Mouse (Mus musculus) ovary, postnatal 10 days (tissue): ENCODE results near the gene Myom3.
"Not testable (repeated sequence)": the region's sequence is repeated elsewhere in the genome, so short reads cannot be mapped to it uniquely, and the experiment has no call there.

Experiments used
- DNase-seq: peaks from one replicate; pipeline ENCODE4 v3.0.0; 2022; ENCODE audit warnings: low spot score

Myom3 gene

DNA sequence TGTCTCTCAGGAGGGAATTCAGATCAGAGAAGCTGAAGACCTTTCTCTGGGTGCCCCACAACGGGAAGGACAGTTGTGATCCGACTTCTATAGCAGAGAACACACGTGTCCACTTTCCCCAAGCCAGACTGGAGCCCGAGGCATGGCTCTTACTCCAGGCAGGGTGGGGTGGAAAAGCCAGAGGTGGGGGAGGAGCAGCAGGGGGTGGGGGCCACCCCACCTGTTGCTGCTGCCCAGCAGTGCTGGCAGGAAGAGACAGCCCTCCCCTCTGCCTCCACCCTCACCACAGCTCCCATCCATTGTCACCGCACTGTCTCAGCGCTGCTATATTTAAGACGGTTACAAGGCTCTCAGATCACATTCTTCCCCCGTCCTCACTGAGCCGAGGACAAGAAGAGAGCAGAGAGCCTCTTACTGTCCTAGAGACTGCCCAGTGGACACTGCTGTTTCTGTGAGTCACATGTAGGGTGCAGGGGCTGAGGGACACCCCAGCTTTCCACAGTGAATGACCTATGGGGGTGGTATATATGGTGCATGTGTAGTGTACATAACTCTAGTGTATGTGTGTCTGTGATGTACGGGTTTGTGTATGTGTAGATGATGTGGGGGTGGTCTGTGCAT lies at the start of gene Myom3:
Gene Myom3 (plus strand): TSS at position 360 of the 621 bp plus-strand sequence.
- DNase-seq: no peak

DNA sequence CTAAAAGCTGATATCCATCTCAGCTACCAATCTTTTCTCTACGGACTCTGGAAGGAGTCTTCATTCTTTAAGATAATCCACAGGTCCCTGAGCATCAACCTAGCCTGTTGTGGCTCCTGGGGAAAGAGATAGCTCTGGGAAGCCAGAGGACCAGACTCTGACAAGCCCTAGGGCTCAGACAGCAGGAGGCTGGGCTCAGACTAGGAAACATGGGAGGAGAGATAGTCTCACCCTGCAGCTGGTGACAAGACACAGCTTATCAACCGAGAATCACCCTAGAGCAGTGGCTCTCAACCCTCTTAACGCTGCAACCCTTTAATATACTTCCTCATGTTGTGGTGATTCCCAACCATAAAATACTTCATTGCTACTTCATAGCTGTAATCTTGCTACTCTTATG lies 49.1 kb upstream of the Myom3 start:
- no peak for DNase-seq

- no peak for DNase-seq
These were observed 44.7 kb upstream of the Myom3 start for GRCm38 (mm10) chr4:135714776-135715175.

DNA sequence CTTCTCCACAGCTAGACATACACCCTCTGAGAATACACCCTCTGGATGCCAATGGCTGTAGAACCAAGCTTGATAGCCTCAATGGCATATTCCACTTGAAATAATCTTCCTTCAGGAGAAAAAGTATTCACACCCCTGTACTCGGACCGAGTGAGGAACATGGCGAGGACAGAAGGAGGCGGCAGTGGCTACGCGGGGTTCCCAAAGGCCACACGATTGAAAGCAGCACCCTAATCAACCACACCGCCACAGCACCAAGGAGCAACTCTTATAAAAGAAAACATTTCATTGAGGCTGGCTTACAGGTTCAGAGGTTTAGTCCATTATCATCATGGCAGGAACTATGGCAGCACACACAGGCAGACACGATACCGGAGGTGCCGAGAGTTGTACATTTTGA lies 43.1 kb upstream of the Myom3 start:
- DNase-seq: not testable (repeated sequence)

DNA sequence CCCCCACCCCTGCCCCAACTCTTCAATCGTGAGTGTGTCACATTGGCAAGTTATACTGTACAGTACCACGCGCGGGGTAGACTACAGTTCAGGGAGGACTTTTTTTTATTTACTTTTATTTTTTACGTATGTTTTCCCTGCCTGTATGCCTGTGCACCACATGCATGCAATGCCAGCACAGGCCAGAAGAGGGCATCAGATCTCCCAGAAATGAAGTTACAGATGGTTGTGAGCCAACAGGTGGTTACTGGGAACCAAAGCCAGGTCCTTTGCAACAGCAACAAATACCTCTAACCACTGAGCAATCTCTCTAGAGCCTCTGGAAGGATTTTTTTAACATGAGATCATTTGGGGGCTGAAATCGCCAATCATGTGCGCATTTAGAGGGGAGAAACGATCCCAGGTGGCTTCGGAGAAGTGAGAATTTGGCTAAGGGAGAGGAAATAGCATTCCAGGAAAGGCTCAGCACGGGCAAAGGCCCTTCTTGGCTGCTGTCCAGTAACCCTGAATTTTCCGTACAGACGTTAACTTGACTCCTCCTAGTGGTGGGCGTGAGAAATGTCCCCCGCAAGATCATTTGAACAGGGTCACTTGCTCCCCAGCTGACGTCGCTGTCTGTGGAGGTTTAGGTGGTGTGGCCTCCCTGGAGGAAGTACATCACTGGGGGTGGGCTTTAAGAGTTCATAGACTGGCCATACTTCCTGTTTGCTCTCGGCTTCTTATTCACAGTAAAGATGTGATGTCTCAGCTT lies 36.8 kb upstream of the Myom3 start:
- DNase-seq: no peak

GRCm38 (mm10) chr4:135726416-135726815 lies 33.1 kb upstream of the Myom3 start:
- DNase-seq: no peak

- no peak for DNase-seq
These were observed 31.7 kb upstream of the Myom3 start, which contains the start of gene Il22ra1 for GRCm38 (mm10) chr4:135727817-135728216. Gene Il22ra1, plus strand, starts transcription at chr4:135728172.

- DNase-seq: no peak
These were observed 29.3 kb upstream of the Myom3 start for GRCm38 (mm10) chr4:135730204-135730603.

DNA sequence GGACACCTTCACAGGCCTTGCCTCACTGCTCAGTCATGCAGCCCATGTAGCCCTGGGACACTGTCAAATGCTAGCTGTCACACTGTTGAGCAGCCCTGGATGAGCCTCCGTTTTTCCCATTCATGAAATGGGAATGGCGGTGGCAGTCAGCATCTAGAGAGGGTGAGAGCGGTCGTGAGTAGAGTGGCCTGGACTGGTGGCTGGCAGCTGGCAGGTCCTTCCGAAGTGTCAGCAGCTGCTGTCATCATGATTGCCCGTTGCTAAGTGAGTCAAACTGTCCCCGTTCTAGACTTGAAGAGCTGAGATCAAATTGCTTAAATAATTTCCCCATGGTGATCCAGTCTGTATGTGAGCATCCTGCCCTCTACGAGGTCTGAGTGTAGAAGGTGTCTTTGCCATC lies 28.6 kb upstream of the Myom3 start:
- no peak for DNase-seq

GRCm38 (mm10) chr4:135733901-135734300 lies 25.6 kb upstream of the Myom3 start:
- DNase-seq: no peak

GRCm38 (mm10) chr4:135736903-135737302 lies 22.6 kb upstream of the Myom3 start:
- DNase-seq: no peak

DNA sequence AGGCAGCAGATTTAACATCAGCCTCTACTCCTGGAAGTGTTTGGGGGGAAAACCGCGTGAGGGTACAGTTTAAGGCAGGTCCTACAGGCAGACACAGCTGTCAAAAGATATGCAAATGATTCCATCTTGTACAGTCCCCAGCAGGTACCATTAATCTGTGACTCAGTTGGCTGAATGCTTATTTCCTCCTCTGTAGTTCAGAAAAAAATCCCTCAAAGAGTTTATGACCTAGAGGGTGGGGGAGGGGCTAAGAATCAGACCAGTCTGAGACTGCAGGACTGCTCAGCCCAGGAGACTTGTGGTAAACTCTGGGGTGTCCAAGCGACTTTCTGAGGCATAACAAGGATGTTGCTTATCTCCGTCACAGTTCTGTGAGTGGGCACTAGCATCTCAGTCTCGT lies 21.3 kb upstream of the Myom3 start:
- DNase-seq: no peak

- no peak for DNase-seq
These were observed 20.4 kb upstream of the Myom3 start for GRCm38 (mm10) chr4:135739148-135739547.

DNA sequence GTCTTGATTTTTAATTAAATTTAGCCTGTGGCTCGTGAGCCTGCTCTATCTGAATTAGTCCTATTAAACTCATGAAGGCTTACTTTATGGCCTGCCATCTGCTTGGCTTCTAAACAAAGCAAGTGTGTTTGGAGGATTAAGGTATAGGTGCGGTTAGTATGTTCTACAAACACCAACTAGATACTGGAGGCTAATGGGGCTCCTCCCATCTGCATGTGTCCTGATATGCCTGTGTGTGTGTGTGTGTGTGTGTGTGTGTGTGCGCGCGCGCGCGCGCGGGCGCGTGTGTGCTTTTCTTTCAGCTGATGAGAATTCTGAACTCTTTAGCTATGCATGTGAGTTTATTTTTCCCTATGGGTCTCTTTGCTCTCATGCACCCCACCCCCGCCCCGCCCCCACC lies 19.8 kb upstream of the Myom3 start:
- DNase-seq: no peak

- no peak for DNase-seq
These were observed 16.0 kb upstream of the Myom3 start for GRCm38 (mm10) chr4:135743520-135743919.

DNA sequence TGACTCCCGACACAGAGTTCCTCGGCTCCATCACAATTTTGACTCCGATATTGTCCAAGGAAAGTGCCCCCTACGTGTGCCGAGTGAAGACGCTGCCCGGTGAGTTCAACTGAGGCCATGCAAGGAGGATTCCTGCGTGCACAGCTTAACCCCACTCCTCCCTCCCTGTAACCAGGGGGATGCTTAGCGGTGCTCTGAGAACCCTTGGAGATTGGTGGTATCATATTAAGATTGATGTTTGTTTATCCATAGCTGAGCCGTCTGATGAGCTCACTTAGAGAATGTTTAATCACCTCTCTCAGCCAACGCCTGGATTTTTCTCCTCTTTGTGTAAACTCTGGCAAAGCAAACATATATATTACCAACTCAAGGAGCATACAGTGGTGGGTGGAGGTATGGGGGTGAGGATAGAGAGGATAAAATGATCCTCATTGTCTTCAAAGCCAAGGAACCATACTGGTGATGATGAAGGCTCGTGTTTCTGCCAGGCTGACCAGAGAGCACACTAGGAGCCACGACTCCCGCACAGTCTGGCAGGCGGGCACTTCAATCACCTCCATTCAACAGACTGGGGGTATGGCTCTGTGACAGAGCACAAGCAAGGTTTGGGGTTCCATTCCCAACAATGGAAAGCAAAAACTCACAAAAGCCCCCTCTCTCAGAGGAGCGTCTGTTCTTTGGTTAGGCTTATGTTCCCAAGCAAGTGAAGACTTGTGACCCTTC lies 14.6 kb upstream of the Myom3 start:
- no peak for DNase-seq

DNA sequence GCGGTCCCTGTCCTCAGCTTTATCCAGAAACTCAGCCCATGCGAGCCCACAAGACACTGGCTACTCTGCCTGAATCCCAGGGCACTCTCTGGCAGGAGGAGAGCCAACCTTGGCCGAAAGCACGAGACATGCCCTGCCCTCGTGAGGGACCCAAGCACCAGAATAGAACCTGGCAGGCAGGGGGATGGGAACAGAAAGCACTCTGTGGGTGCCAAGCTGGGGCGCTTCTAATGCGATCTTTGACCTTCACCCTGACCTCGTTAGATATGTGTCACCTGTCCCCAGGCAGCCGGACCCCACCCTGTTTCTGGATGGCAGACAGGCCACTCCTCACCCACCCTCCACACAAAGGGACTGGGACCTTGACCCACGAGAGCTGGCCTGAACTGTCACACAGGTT lies 13.9 kb upstream of the Myom3 start:
- DNase-seq: no peak

DNA sequence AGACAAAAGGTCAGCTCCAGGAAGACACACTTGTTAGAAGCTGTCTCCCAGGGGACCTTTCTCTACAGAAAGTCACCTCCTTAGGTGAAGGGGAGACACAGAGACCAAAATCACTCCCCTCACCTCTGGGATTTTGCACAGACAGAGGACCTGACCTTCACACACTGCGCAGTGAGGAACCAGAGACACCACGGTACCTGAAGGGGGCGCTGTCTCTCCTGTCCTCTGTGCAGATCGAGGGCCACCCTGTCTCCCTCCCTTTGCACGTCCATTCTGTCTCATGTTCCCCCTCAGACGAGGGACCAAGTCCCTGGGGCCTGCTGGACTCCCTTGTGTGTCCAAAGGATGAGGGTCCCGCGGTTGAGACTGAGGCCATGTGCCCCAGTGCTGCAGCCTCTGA lies 8.6 kb upstream of the Myom3 start:
- no peak for DNase-seq

DNA sequence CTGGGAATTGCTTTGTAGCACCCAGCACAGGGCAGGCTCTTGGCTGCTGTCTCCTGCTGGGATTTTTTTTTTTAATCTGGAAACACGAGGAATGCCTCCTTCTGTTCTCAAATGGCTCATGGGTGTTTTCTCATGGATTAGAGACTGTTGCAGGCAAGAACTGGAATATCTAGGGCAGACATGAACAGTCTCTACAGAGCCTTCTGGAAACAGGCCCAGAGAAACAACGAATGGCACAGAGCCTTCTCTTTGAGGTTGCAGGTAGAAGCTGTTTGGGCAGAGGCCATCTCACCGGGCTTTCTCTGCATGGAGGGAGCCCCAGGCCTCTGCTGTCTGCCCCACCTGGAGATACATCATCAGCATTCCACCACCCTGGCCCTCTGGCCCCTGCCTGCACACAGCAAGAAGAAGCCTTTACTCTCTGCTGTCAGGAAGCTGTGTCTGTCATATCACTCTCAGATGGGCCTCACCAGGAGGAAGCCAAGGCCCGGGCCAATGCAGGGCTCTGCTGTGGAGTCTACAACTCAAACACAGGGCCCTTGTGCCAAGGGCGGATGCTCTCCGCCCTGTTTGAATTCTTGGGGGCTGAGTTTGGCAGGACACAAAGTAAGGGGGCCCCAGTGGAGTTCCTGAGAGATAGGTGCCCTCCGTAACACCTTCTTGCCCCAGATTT lies 7.3 kb upstream of the Myom3 start:
- DNase-seq: no peak

DNA sequence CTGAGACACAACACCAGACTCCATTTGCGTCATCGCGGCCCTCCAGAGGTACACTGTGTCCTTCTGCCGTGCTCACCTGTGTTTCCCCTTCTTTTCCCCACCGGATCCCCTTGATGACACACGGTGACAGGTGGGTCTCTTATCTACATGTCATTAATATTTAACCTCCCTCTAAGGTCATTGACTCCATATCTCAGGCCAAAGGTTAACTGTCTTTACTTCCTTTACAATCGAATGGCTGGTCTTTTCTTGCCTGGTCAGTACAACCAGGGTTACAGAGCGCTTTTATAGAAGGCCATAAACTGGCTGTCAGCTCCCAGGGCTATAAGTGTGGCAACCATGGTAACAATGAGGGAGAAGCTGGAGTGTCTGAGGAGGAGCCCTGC lies 6.7 kb upstream of the Myom3 start:
- DNase-seq: no peak

DNA sequence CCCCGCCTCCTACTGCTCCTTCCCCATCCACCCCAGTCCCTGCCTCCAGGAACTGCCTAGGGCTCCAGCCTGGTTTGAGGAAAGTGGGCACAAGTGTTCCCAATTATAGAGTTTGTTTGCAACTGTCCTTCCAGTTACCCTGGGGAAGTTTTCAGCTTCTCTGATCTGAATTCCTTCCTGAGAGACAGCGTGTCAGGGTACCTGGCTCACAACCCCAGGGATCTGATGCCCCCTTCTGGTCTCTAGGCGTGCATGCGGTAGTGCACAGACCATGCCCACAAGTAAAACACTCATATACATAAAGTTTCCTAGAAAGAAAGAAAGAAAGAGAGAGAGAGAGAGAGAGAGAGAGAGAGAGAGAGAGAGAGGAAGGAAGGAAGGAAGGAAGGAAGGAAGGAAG lies 1.2 kb upstream of the Myom3 start:
- no peak for DNase-seq

GRCm38 (mm10) chr4:135758825-135759224 lies 690 bp upstream of the Myom3 start:
- no peak for DNase-seq

- no peak for DNase-seq
These were observed 1.5 kb downstream of the Myom3 start for GRCm38 (mm10) chr4:135761048-135761447.
